Mouse (Mus musculus): Measurements from ENCODE around the gene Nfkb2.

DNA sequence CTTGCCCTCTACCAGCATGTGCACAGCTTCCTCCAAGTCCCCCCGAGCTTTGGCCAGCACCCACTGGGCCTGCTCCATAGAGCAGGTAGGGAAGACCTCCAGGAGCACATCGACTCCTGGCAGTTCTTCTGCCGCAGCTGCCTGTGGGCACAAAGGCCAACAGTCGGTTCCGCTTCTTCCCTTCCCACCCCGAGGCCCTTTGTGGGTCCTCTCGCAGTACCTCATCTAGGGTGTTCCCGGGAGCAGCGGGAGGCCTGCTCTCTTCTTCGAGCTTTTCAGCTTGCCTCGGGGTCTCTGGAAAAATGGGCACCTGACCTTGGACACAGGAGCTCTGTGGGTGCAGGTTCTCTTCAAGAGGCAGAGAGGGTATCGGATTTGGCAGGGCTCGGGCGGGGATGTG is 27.2 kb downstream of the Nfkb2 start:
- no peak for TF ChIP-seq POLR2A (IDR thresholded peaks at IDR 0.05; ENCODE audit: borderline replicate concordance, insufficient read depth, low read length)
- TF ChIP-seq CTCF (IDR thresholded peaks at IDR 0.05; ENCODE audit: borderline replicate concordance, insufficient read depth, low read depth, low read length): no peak
